Mouse (Mus musculus) liver, postnatal 0 days (tissue): ENCODE results near the gene Gpsm1.

Source experiments
- CTCF ChIP-seq: sonication (generic); IDR thresholded peaks from 2 replicates; pipeline ENCODE4 v1.5.1; 2016; ENCODE audit warnings: antibody characterized with exemption, low read depth
- EP300 ChIP-seq: IDR thresholded peaks from 2 replicates; pipeline ENCODE4 v1.6.1; 2016; ENCODE audit warnings: antibody characterized with exemption, low read depth, mild to moderate bottlenecking

GRCm38 (mm10) chr2:26319519-26320244 lies 4.4 kb downstream of the Gpsm1 start:
- TF ChIP-seq CTCF (no peak), EP300 (no peak)
